9 mouse cellular contexts compared by ENCODE assay signal in the genomic region with DNA sequence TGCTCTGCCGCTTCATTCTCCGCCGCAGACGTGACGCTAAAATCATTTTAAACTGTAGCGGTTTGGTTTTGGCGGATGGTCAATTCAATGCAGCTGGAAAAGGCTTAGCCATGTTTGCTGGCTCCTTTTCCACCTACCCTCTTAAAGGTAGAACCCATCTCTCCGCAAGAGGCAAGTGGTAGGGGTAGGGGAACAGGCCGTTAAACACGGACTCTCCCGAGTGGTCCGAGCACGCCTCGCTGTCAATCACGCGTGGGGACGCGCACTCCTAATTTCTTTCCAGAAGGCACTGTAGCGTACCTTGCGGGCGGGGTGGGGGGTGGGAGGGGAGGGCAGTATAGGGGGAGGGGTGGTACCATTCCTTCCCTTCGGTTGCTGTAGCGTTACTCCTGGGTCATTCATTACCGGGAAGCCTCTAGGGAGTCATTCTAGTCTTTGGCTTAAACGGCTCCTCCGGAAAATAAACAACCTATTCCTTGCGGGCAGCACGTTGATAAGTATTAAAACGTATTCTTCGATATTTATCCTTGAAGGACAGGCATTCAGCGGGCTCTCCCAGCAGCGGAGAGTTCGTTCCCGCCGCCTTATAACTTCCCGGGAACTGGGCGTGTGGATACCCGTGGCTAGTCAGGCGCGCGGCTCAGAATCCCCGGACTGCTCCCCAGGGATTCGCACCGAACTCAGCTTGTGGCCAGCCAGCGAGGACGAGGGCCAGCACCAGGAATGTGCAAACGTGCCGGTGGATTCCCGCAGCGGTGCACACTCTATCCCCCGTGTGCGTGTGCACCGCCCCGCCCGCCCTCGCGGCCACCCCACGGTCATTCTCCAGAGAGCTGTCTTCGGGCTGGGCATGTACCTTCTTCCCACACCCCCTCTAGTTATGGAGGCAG. TPM values are rescaled to one million over a fixed set of nuclear protein-coding genes. Genes with fewer than 3 reads are reported as not detected.
DNase-seq lines count a peak whose midpoint lies in the region; ATAC-seq and TF ChIP-seq lines count a peak whose summit lies in the region.
"Had no signal": no experiment of that assay in that cellular context is flagged by ENCODE, and none has a peak within 500 bp of the region (broad histone marks: within the 10 kb centered on the region; RNA-seq: fewer than 3 reads in every experiment).

No protein-coding gene starts in this region.

- no peaks in the 10 kb centered on the region for H3K36me3 ChIP-seq in forebrain, embryonic 13.5 days (ENCODE audit: poor library complexity, severe bottlenecking)
- no peaks in the 10 kb centered on the region for H3K36me3 ChIP-seq in hindbrain, postnatal 0 days (ENCODE audit: insufficient read depth, low read length)
- no peaks in the 10 kb centered on the region for H3K36me3 ChIP-seq in liver, embryonic 12.5 days

- WGBS in forebrain, embryonic 13.5 days: under 1% methylated on average over 59 of the region's 59 CpGs
- WGBS in hindbrain, postnatal 0 days: under 1% methylated on average over 59 of the region's 59 CpGs
- WGBS in liver, embryonic 12.5 days (ENCODE audit: insufficient replicate concordance): 1% methylated on average over 59 of the region's 59 CpGs

- H3K27ac ChIP-seq in forebrain, embryonic 13.5 days: peak overlapping the region; percentile 84
- H3K27ac ChIP-seq in hindbrain, postnatal 0 days: peak overlapping the region; percentile 86
- H3K27ac ChIP-seq in liver, embryonic 12.5 days: no peak overlapping the region

- H3K27me3 ChIP-seq in forebrain, embryonic 13.5 days: no peaks in the 10 kb centered on the region
- H3K27me3 ChIP-seq in hindbrain, postnatal 0 days (ENCODE audit: insufficient read depth, low read length): no peaks in the 10 kb centered on the region
- peaks cover 75% of the 10 kb centered on the region for H3K27me3 ChIP-seq in liver, embryonic 12.5 days (replicated peaks)

- H3K4me2 ChIP-seq in forebrain, embryonic 13.5 days: peak overlapping the region; percentile 94
- H3K4me2 ChIP-seq in hindbrain, postnatal 0 days (ENCODE audit: low read depth, low read length): peak overlapping the region; percentile 74
- H3K4me2 ChIP-seq in liver, embryonic 12.5 days: peak overlapping the region; percentile 66

- peak overlapping the region; percentile 83 for H3K9ac ChIP-seq in forebrain, embryonic 13.5 days
- peak overlapping the region; percentile 78 for H3K9ac ChIP-seq in hindbrain, postnatal 0 days (replicated peaks; ENCODE audit: low read length)
- H3K9ac ChIP-seq in liver, embryonic 12.5 days: no peak overlapping the region

- peaks cover 8% of the 10 kb centered on the region; the same call in 1 of the 2 replicates for H3K4me1 ChIP-seq in forebrain, embryonic 13.5 days
- no peaks in the 10 kb centered on the region for H3K4me1 ChIP-seq in hindbrain, postnatal 0 days (ENCODE audit: insufficient read depth, low read length)
- peaks cover 8% of the 10 kb centered on the region; the same call in 1 of the 2 replicates for H3K4me1 ChIP-seq in liver, embryonic 12.5 days

- peak overlapping the region; percentile 59 for H3K4me3 ChIP-seq in forebrain, embryonic 13.5 days
- peak overlapping the region; percentile 71 for H3K4me3 ChIP-seq in hindbrain, postnatal 0 days (ENCODE audit: low read length)
- H3K4me3 ChIP-seq in liver, embryonic 12.5 days: peak overlapping the region; percentile 35

- no peak for TF ChIP-seq CTCF in brain, embryonic 14.5 days (IDR thresholded peaks at IDR 0.05; ENCODE audit: borderline replicate concordance, extremely low read depth, insufficient read depth, insufficient read length)
- TF ChIP-seq CTCF in hindbrain, postnatal 0 days (IDR thresholded peaks at IDR 0.05; ENCODE audit: low read depth): no peak

- peak; percentile 2 to 25 for DNase-seq in heart, adult 18-20 months
- DNase-seq in heart, postnatal 36 days: no peak
- peak; percentile 80 for DNase-seq in brain, embryonic 14.5 days (ENCODE audit: low read depth)
- peak; percentile 66 for DNase-seq in hindbrain, postnatal 0 days (ENCODE audit: low spot score)
- peak; percentile 57 for DNase-seq in right cerebral cortex, adult 18-20 months
- no peak for DNase-seq in T-cell, adult 2 months (ENCODE audit: low spot score)

- peak; percentile 9; the same call in 1 of the 2 replicates for ATAC-seq in forebrain, embryonic 13.5 days
- peak; percentile 8; the same call in 1 of the 2 replicates for ATAC-seq in hindbrain, postnatal 0 days
- ATAC-seq in liver, embryonic 12.5 days: no peak

- intact Hi-C loops in heart, postnatal 36 days (cut with DNase I): no loop called here

- H3K9me3 ChIP-seq in forebrain, embryonic 13.5 days (replicated peaks): no peaks in the 10 kb centered on the region
- no peaks in the 10 kb centered on the region for H3K9me3 ChIP-seq in hindbrain, postnatal 0 days (ENCODE audit: low read length)
- no peaks in the 10 kb centered on the region for H3K9me3 ChIP-seq in liver, embryonic 12.5 days (replicated peaks)

- no peak for TF ChIP-seq POLR2A in brain, embryonic 14.5 days (IDR thresholded peaks at IDR 0.05; ENCODE audit: borderline replicate concordance, extremely low read depth, insufficient read depth, insufficient read length, poor library complexity, severe bottlenecking)

RNA-seq across cellular contexts. Expression of a gene that starts 1.5 kb away (rescaled TPM):
- under 1 TPM in 1 of 2 experiments, not detected in 1; 0.05 TPM for total RNA-seq in heart, adult 18-20 months (2021)
- not detected for total RNA-seq in heart, postnatal 36 days (2021)
- polyA plus RNA-seq in brain, embryonic 14.5 days (2012; rRNA removed): 40.7 and 73.4 TPM in 2 replicates
- 9.6 and 9.7 TPM in 2 replicates for polyA plus RNA-seq in forebrain, embryonic 13.5 days (2015; fragmentation: Nextera tagmentation; extraction: Ambion mirVana)
- total RNA-seq in hindbrain, postnatal 0 days (2014; rRNA removed): 134 and 136 TPM in 2 replicates
- polyA plus RNA-seq in hindbrain, postnatal 0 days (2015; fragmentation: Nextera tagmentation; extraction: Ambion mirVana): 19.6 and 21.4 TPM in 2 replicates
- polyA plus RNA-seq in liver, embryonic 12.5 days (2016; fragmentation: Nextera tagmentation; extraction: Ambion mirVana): 0.05 and 0.14 TPM in 2 replicates
- total RNA-seq: MEL had no signal

Comparison
In these comparisons a context has a peak if more than half of its experiments do, and no peak if none do; other contexts are left out.
1. DNase-seq: peak in heart, adult 18-20 months (2 of 2), brain, embryonic 14.5 days (single experiment), hindbrain, postnatal 0 days (single experiment) and right cerebral cortex, adult 18-20 months (single experiment); none in heart, postnatal 36 days (0 of 2) and T-cell, adult 2 months (single experiment).
2. Peak in every context shown above with its lines, with median percentiles within 50 percentile points of each other: H3K4me2 ChIP-seq and H3K4me3 ChIP-seq.